Mouse (Mus musculus) forebrain, embryonic 15.5 days (tissue): ENCODE results near the gene Olfr849. TPM values are rescaled to one million over a fixed set of nuclear protein-coding genes. Genes with fewer than 3 reads are reported as not detected.

Source experiments
- ATAC-seq: fragments of 200-750 bp; cut with Nextera tagmentation; replicated peaks from 2 replicates; pipeline ENCODE4 v1.8.0; 2017; ENCODE audit warnings: mild to moderate bottlenecking, moderate TSS enrichment, moderate library complexity
- H3K27ac ChIP-seq: fragments of 300-500 bp; sonication (generic); replicated peaks from 2 replicates; pipeline ENCODE4 v1.5.1; 2015; ENCODE audit warnings: mild to moderate bottlenecking, inconsistent platforms
- H3K27me3 ChIP-seq: fragments of 300-500 bp; sonication (generic); 2 replicates; pipeline ENCODE4 v1.6.1; 2015; ENCODE audit warnings: inconsistent platforms
- H3K36me3 ChIP-seq: fragments of 300-500 bp; sonication (generic); 2 replicates; pipeline ENCODE4 v1.6.1; 2015; ENCODE audit warnings: mild to moderate bottlenecking, inconsistent platforms
- H3K4me1 ChIP-seq: fragments of 300-500 bp; sonication (generic); 2 replicates; pipeline ENCODE4 v1.6.1; 2015; ENCODE audit warnings: inconsistent platforms
- H3K4me2 ChIP-seq: fragments of 300-500 bp; sonication (generic); replicated peaks from 2 replicates; pipeline ENCODE4 v1.6.1; 2015; ENCODE audit warnings: mild to moderate bottlenecking, inconsistent platforms
- H3K4me3 ChIP-seq: fragments of 300-500 bp; sonication (generic); 2 replicates; pipeline ENCODE4 v1.5.1; 2015; ENCODE audit warnings: mild to moderate bottlenecking, inconsistent platforms
- H3K9ac ChIP-seq: fragments of 300-500 bp; sonication (generic); replicated peaks from 2 replicates; pipeline ENCODE4 v1.6.1; 2015; ENCODE audit warnings: mild to moderate bottlenecking, inconsistent platforms
- H3K9me3 ChIP-seq: fragments of 300-500 bp; sonication (generic); 2 replicates; pipeline ENCODE4 v1.6.1; 2016; ENCODE audit warnings: inconsistent platforms
- WGBS: fragments of 180-500 bp; shearing (Covaris S2); methylation state at CpG from one replicate; pipeline ENCODE4 v1.1.7; 2015; ENCODE audit warnings: mixed read lengths; 5-methylcytosine and 5-hydroxymethylcytosine counted together
- polyA plus RNA-seq: library from polyadenylated mRNA; unstranded; fragments of >200 nt; fragmentation: Nextera tagmentation; extraction: Ambion mirVana; gene quantifications from 2 replicates; pipeline ENCODE4 v1.2.1, GENCODE M21; 2015

Olfr849 gene
- not detected in 2 replicates for polyA plus RNA-seq

- Histone ChIP-seq H3K27ac (no peak within 1 kb of the TSS), H3K4me1 (no peaks in the 10 kb centered on the region)
- WGBS, result 87% methylated on average over 2 of the region's 2 CpGs
Observed at GRCm38 (mm10) chr9:19439966-19440365, at the start of gene Olfr849. Olfr849 (plus strand) TSS chr9:19440266.

GRCm38 (mm10) chr9:19478148-19478547 lies 38.1 kb downstream of the Olfr849 start, which contains the start of gene Olfr850:
Olfr850 (minus strand) TSS chr9:19478248.
- H3K4me2 ChIP-seq, result no peak within 1 kb of the TSS
- H3K9me3 ChIP-seq, result 0 out of 2 replicates have a peak, but pooled peaks cover 5% of the 10 kb centered on the region
- H3K4me3 ChIP-seq, result no peak within 1 kb of the TSS
- H3K9ac ChIP-seq, result no peak within 1 kb of the TSS
- ATAC-seq, result no peak
- no peak within 1 kb of the TSS for H3K27ac ChIP-seq
- H3K27me3 ChIP-seq, result no peaks in the 10 kb centered on the region
- H3K4me1 ChIP-seq, result no peaks in the 10 kb centered on the region
- no peaks in the 10 kb centered on the region for H3K36me3 ChIP-seq

More at GRCm38 (mm10) chr9:19439966-19440365, at the start of gene Olfr849:
- Histone ChIP-seq H3K27me3 (no peaks in the 10 kb centered on the region), H3K9ac (no peak within 1 kb of the TSS), H3K4me3 (no peak within 1 kb of the TSS), H3K4me2 (no peak within 1 kb of the TSS), H3K9me3 (peaks cover 4% of the 10 kb centered on the region; the same call in 1 of the 2 replicates), H3K36me3 (no peaks in the 10 kb centered on the region)
- ATAC-seq, result no peak

GRCm38 (mm10) chr9:19492995-19493394 lies 52.9 kb downstream of the Olfr849 start, which contains the start of gene Olfr851:
Olfr851 (plus strand) TSS chr9:19493295.
- Histone ChIP-seq H3K4me1 (no peaks in the 10 kb centered on the region), H3K27ac (no peak within 1 kb of the TSS)

More at GRCm38 (mm10) chr9:19492995-19493394, 52.9 kb downstream of the Olfr849 start, which contains the start of gene Olfr851:
- Histone ChIP-seq H3K27me3 (no peaks in the 10 kb centered on the region), H3K9ac (no peak within 1 kb of the TSS), H3K36me3 (no peaks in the 10 kb centered on the region), H3K9me3 (peaks cover 10% of the 10 kb centered on the region; the same call in 1 of the 2 replicates), H3K4me3 (no peak within 1 kb of the TSS), H3K4me2 (no peak within 1 kb of the TSS)
- no peak for ATAC-seq

Other genes starting within 250 kb of the Olfr849 start
- gene Olfr843, start 188.3 kb upstream of the Olfr849 start, polyA plus RNA-seq, result not detected in 2 replicates
- gene Olfr844, start 123.9 kb upstream of the Olfr849 start, polyA plus RNA-seq, result not detected in 2 replicates
- not detected in 2 replicates for gene Olfr845, start 103.8 kb upstream of the Olfr849 start, polyA plus RNA-seq
- gene Olfr846, start 76.3 kb upstream of the Olfr849 start, polyA plus RNA-seq, result not detected in 2 replicates
- gene Olfr847, start 61.6 kb upstream of the Olfr849 start, polyA plus RNA-seq, result not detected in 2 replicates
- not detected in 2 replicates for gene Olfr850, start 38.0 kb downstream of the Olfr849 start, polyA plus RNA-seq
- not detected in 2 replicates for gene Olfr851, start 53.0 kb downstream of the Olfr849 start, polyA plus RNA-seq
- not detected in 2 replicates for gene Olfr853, start 100.8 kb downstream of the Olfr849 start, polyA plus RNA-seq
- not detected in 2 replicates for gene Olfr854, start 127.1 kb downstream of the Olfr849 start, polyA plus RNA-seq
- not detected in 2 replicates for gene Olfr855, start 142.4 kb downstream of the Olfr849 start, polyA plus RNA-seq
- 46.7 and 49.8 TPM in 2 replicates for gene Zfp317, start 181.8 kb downstream of the Olfr849 start, polyA plus RNA-seq